8 mouse cellular contexts compared by ENCODE assay signal in genomic region chr4:45972951-45973350, GRCm38 (mm10). TPM values are rescaled to one million over a fixed set of nuclear protein-coding genes. Genes with fewer than 3 reads are reported as not detected.
A peak's percentile ranks its signal among the peaks of the same experiment; 100 is the strongest.
DNase-seq lines count a peak whose midpoint lies in the region; ATAC-seq and TF ChIP-seq lines count a peak whose summit lies in the region.

No protein-coding gene starts in this region.

- H3K4me1 ChIP-seq in cerebellum, adult 2 months (ENCODE audit: control insufficient read depth, insufficient read depth, low read length) = peaks cover 2% of the 10 kb centered on the region
- 0 out of 2 replicates have a peak, but pooled peaks cover 5% of the 10 kb centered on the region for H3K4me1 ChIP-seq in limb, embryonic 11.5 days (ENCODE audit: control insufficient read depth, insufficient read depth, low read length)
- no peaks in the 10 kb centered on the region for H3K4me1 ChIP-seq in olfactory bulb, adult 2 months (ENCODE audit: control insufficient read depth, insufficient read depth, low read length)

- peak overlapping the region; percentile 92 for H3K4me3 ChIP-seq in cerebellum, adult 2 months (replicated peaks; ENCODE audit: insufficient read depth, low read depth, low read length)
- peak overlapping the region; percentile 72 for H3K4me3 ChIP-seq in limb, embryonic 11.5 days (ENCODE audit: low read depth, low read length)
- H3K4me3 ChIP-seq in olfactory bulb, adult 2 months (ENCODE audit: insufficient read depth, low read depth, low read length) = peak overlapping the region; percentile 86

- no peak for ATAC-seq in limb, embryonic 11.5 days (ENCODE audit: insufficient number of reproducible peaks, low FRiP score, low TSS enrichment, low read depth)

- no peaks in the 10 kb centered on the region for H3K9me3 ChIP-seq in limb, embryonic 11.5 days (ENCODE audit: control insufficient read depth, low read length)

- no peak overlapping the region; the same call in 1 of the 2 replicates for H3K9ac ChIP-seq in limb, embryonic 11.5 days (ENCODE audit: low read length)

- H3K27ac ChIP-seq in cerebellum, adult 2 months (ENCODE audit: insufficient read depth, low read length) = no peak overlapping the region
- H3K27ac ChIP-seq in limb, embryonic 11.5 days (replicated peaks; ENCODE audit: low read depth, low read length) = no peak overlapping the region
- no peak overlapping the region for H3K27ac ChIP-seq in olfactory bulb, adult 2 months (ENCODE audit: insufficient read depth, low read depth, low read length)

- no peaks in the 10 kb centered on the region for H3K27me3 ChIP-seq in cerebellum, adult 2 months (ENCODE audit: control insufficient read depth, insufficient read depth, low read length)
- H3K27me3 ChIP-seq in limb, embryonic 11.5 days (ENCODE audit: control insufficient read depth, insufficient read depth, low read length) = peaks cover 9% of the 10 kb centered on the region

- no peaks in the 10 kb centered on the region; the same call in 1 of the 2 replicates for H3K36me3 ChIP-seq in limb, embryonic 11.5 days (ENCODE audit: control insufficient read depth, insufficient read depth, low read length)

- no peak for TF ChIP-seq CTCF in cerebellum, adult 2 months (IDR thresholded peaks at IDR 0.05; ENCODE audit: borderline replicate concordance, insufficient read depth, low read depth, low read length)
- TF ChIP-seq CTCF in olfactory bulb, adult 2 months (IDR thresholded peaks at IDR 0.05; ENCODE audit: insufficient read depth, low read depth, low read length) = no peak

- no peak for DNase-seq in cerebellum, adult 2 months
- DNase-seq in cerebellum, adult 11 months = no peak
- DNase-seq in right cerebral cortex, postnatal 25 days = peak; percentile 6
- DNase-seq in right cerebral cortex, postnatal 14 days = no peak
- DNase-seq in limb, embryonic 11.5 days (ENCODE audit: low spot score) = no peak
- no peak for DNase-seq in cerebellum, adult 9-11 months
- DNase-seq in thymus, adult 18-20 months = no peak

- WGBS in cerebellum, adult 2 months = 21% methylated on average over 9 of the region's 9 CpGs
- 34% methylated on average over 9 of the region's 9 CpGs for WGBS in limb, embryonic 11.5 days
- 25% methylated on average over 9 of the region's 9 CpGs for WGBS in olfactory bulb, adult 2 months

- no peak for TF ChIP-seq POLR2A in cerebellum, adult 2 months (IDR thresholded peaks at IDR 0.05; ENCODE audit: borderline replicate concordance, insufficient read depth, low read length)
- no peak for TF ChIP-seq POLR2A in olfactory bulb, adult 2 months (IDR thresholded peaks at IDR 0.05; ENCODE audit: insufficient read depth, low read depth, low read length)

- peak overlapping the region; percentile 96 for H3K4me2 ChIP-seq in limb, embryonic 11.5 days (ENCODE audit: low read depth, severe bottlenecking)

RNA-seq across cellular contexts. Expression of gene Tdrd7, which starts 7.8 kb away (rescaled TPM):
- polyA plus RNA-seq in cerebellum, adult 2 months (2012; rRNA removed) = 29.6 and 31.7 TPM in 2 replicates
- 5.5 and 7.4 TPM in 2 replicates for polyA plus RNA-seq in limb, embryonic 11.5 days (2014; fragmentation: Nextera tagmentation; extraction: Ambion mirVana)
- not detected in 2 replicates for polyA plus RNA-seq in olfactory bulb, adult 2 months (2012; ENCODE audit: insufficient read depth, insufficient read length, low replicate concordance, missing spikeins)
